ENCODE assay signal across 8 mouse cellular contexts in the genomic region with DNA sequence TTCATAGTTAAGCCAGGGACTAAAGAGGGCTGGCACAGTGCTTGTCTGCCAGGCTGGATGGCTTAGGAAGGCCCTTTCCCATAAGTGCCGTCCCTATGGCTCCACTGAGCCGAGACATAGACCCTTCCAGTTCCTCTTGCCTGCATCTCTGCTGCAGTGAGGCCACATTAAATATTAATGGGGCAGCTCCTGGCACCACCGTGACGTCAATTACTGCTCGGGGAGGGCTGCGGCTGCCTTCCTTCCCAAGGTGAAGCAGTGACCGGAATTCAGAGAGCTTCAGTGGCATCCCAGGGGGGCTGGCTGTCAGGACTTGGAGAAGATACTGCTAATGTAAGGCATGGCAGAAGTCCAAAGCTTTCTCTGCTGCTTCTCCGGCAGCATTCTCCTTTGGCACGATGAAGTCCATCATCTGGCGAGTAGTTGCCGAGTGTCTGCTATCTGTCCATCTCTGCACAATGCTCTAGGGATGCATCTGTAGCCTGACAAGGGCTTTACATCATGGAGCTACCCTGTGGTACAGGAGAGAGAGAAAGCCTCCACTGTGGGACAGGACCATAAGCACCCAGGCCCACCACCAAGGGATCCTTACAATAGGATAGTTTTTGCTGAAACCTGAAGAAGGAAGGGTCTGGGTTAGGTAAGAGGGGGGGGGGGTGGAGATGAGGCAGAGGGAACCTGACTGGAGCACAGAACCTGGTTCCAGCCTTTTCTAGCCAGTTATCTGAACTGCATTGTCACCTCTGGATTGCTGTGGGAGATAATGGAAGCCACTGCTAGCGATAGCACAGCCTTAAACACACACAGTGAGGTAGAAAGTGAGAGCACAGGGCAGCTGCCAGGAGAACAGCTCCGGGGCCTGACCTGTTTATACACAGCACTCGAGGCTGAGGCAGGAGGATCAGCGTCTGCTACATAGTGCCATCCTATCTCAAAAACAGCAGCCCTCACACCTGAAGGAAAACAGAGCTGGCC. TPM values are rescaled to one million over a fixed set of nuclear protein-coding genes. Genes with fewer than 3 reads are reported as not detected.
A peak's percentile ranks its signal among the peaks of the same experiment; 100 is the strongest.
DNase-seq lines count a peak whose midpoint lies in the region; ATAC-seq and TF ChIP-seq lines count a peak whose summit lies in the region.

No protein-coding gene starts in this region.

- peak overlapping the region; percentile 2; the same call in 1 of the 2 replicates for H3K27ac ChIP-seq in forebrain, embryonic 14.5 days (ENCODE audit: low read depth, low read length)

- intact Hi-C loops in heart, postnatal 14 days (cut with DNase I), result no loop called here

- 29% methylated on average over 15 of the region's 15 CpGs for WGBS in forebrain, embryonic 14.5 days

- no peak overlapping the region for H3K4me3 ChIP-seq in forebrain, embryonic 14.5 days (ENCODE audit: low read depth, low read length)

- H3K9ac ChIP-seq in forebrain, embryonic 14.5 days (ENCODE audit: low read length), result peak overlapping the region; percentile 41; the same call in 1 of the 2 replicates

- peak; percentile 71 for ATAC-seq in forebrain, embryonic 14.5 days
- ATAC-seq in megakaryocyte-erythroid progenitor cell, adult 5-6 weeks (replicated peaks; ENCODE audit: low FRiP score, low TSS enrichment, poor library complexity, severe bottlenecking), result peak; percentile 28; the same call in 1 of the 2 replicates

- H3K36me3 ChIP-seq in forebrain, embryonic 14.5 days (ENCODE audit: control insufficient read depth, insufficient read depth, low read length), result no peaks in the 10 kb centered on the region

- DNase-seq in adrenal gland, postnatal 14 days, result peak; percentile 33
- no peak for DNase-seq in adrenal gland, adult 8-10 months
- peak; percentile 86 for DNase-seq in brain, embryonic 14.5 days (ENCODE audit: low read depth)
- DNase-seq in forebrain, embryonic 14.5 days (ENCODE audit: low spot score), result peak; percentile 62
- no peak for DNase-seq in urinary bladder, adult 18-20 months (ENCODE audit: low spot score in 2 of 2)
- no peak for DNase-seq in T-cell, adult 2 months (ENCODE audit: low spot score)
- no peak for DNase-seq in heart, postnatal 14 days

- peak overlapping the region; percentile 26 for H3K4me2 ChIP-seq in forebrain, embryonic 14.5 days (ENCODE audit: low read length)

- peaks cover 14% of the 10 kb centered on the region for H3K4me1 ChIP-seq in forebrain, embryonic 14.5 days (ENCODE audit: control insufficient read depth, insufficient read depth, low read length)

- no peaks in the 10 kb centered on the region for H3K9me3 ChIP-seq in forebrain, embryonic 14.5 days (replicated peaks; ENCODE audit: control insufficient read depth, low read length)

- TF ChIP-seq POLR2A in brain, embryonic 14.5 days (IDR thresholded peaks at IDR 0.05; ENCODE audit: borderline replicate concordance, extremely low read depth, insufficient read depth, insufficient read length, poor library complexity, severe bottlenecking), result no peak

- no peak for TF ChIP-seq CTCF in brain, embryonic 14.5 days (IDR thresholded peaks at IDR 0.05; ENCODE audit: borderline replicate concordance, extremely low read depth, insufficient read depth, insufficient read length)

- no peaks in the 10 kb centered on the region for H3K27me3 ChIP-seq in forebrain, embryonic 14.5 days (replicated peaks; ENCODE audit: control insufficient read depth, insufficient read depth, low read length)

RNA-seq across cellular contexts. Expression of a gene that starts 7.2 kb away (rescaled TPM):
- 162 and 166 TPM in 2 replicates for total RNA-seq in adrenal gland, postnatal 14 days (2021)
- 100 to 1,000 TPM; 160 to 184 (median 171) TPM for total RNA-seq in adrenal gland, adult 8-10 months (2022)
- 379 and 484 TPM in 2 replicates for polyA plus RNA-seq in brain, embryonic 14.5 days (2012; rRNA removed)
- 521 and 612 TPM in 2 replicates for polyA plus RNA-seq in forebrain, embryonic 14.5 days (2014; fragmentation: Nextera tagmentation; extraction: Ambion mirVana)
- 240 and 310 TPM in 2 replicates for total RNA-seq in megakaryocyte-erythroid progenitor cell, adult 5-6 weeks (2014; fragmentation: Nextera tagmentation)
- 135 and 160 TPM in 2 replicates for total RNA-seq in megakaryocyte-erythroid progenitor cell, adult 5-6 weeks (2017)
- total RNA-seq in heart, postnatal 14 days (2021), result 100 to 1,000 TPM; 104 to 126 TPM

Comparison
In these comparisons a context has a peak if more than half of its experiments do, and no peak if none do; other contexts are left out.
1. DNase-seq: peak in adrenal gland, postnatal 14 days (single experiment), brain, embryonic 14.5 days (single experiment) and forebrain, embryonic 14.5 days (single experiment); none in adrenal gland, adult 8-10 months (single experiment), urinary bladder, adult 18-20 months (0 of 2), T-cell, adult 2 months (single experiment) and heart, postnatal 14 days (0 of 2).